Mouse (Mus musculus) cerebellum, adult 2 months (tissue): ENCODE measurements around the gene Pear1.

Experiments used
- CTCF ChIP-seq: fragments of 200-500 bp; IDR thresholded peaks from 2 replicates; pipeline ENCODE4 v1.5.1; 2011; ENCODE audit warnings: low read depth, mild to moderate bottlenecking, control low read depth, low read length, moderate library complexity, borderline replicate concordance; ENCODE audit not compliant: insufficient read depth
- POLR2A ChIP-seq: fragments of 200-500 bp; IDR thresholded peaks from 2 replicates; pipeline ENCODE4 v1.6.1; 2011; ENCODE audit warnings: low read length, control low read depth, borderline replicate concordance; ENCODE audit not compliant: insufficient read depth

GRCm38 (mm10) chr3:87724556-87724955 lies 99.5 kb downstream of the Pear1 start:
- TF ChIP-seq POLR2A, result no peak
- TF ChIP-seq CTCF, result no peak
